Mouse (Mus musculus): ENCODE results near the gene Cmbl. TPM values are rescaled to one million over a fixed set of nuclear protein-coding genes. Genes with fewer than 3 reads are reported as not detected.

The Cmbl gene
- total and polyA plus RNA-seq, 2 experiments: 374 to 434 TPM

GRCm38 (mm10) chr15:31617261-31617660 is 52.1 kb downstream of the Cmbl start:
- H3K36me3 ChIP-seq (ENCODE audit: control insufficient read depth, insufficient read depth, low read length): peaks cover 21% of the 10 kb centered on the region
- no peak overlapping the region for H3K9ac ChIP-seq (ENCODE audit: low read depth, low read length)
- no peak overlapping the region for H3K4me3 ChIP-seq (ENCODE audit: insufficient read depth, low read depth, low read length)
- TF ChIP-seq CTCF (IDR thresholded peaks at IDR 0.05; ENCODE audit: low read depth, low read length) (no peak), POLR2A (IDR thresholded peaks at IDR 0.05; ENCODE audit: extremely low read depth, insufficient read depth, low read length) (no peak)
- no peak for DNase-seq (ENCODE audit: extremely low read depth, low read depth, low spot score)
- no peak overlapping the region for H3K27ac ChIP-seq (replicated peaks; ENCODE audit: insufficient read depth, low read depth, low read length)
- no peaks in the 10 kb centered on the region for H3K79me2 ChIP-seq (ENCODE audit: control insufficient read depth, insufficient read depth, low read length)
- H3K27me3 ChIP-seq (ENCODE audit: control insufficient read depth, insufficient read depth, low read length): no peaks in the 10 kb centered on the region
- WGBS: 96% methylated on average over 9 of the region's 9 CpGs
- H3K4me1 ChIP-seq (ENCODE audit: control insufficient read depth, insufficient read depth, low read length): no peaks in the 10 kb centered on the region; the same call in 1 of the 2 replicates

- peaks cover 21% of the 10 kb centered on the region for H3K36me3 ChIP-seq (ENCODE audit: control insufficient read depth, insufficient read depth, low read length)
- H3K4me1 ChIP-seq (ENCODE audit: control insufficient read depth, insufficient read depth, low read length): no peaks in the 10 kb centered on the region
- 96% methylated on average over 8 of the region's 8 CpGs for WGBS
- H3K27me3 ChIP-seq (ENCODE audit: control insufficient read depth, insufficient read depth, low read length): no peaks in the 10 kb centered on the region
- no peak overlapping the region for H3K4me3 ChIP-seq (ENCODE audit: insufficient read depth, low read depth, low read length)
- H3K9ac ChIP-seq (ENCODE audit: low read depth, low read length): no peak overlapping the region
- TF ChIP-seq POLR2A (IDR thresholded peaks at IDR 0.05; ENCODE audit: extremely low read depth, insufficient read depth, low read length) (no peak), CTCF (IDR thresholded peaks at IDR 0.05; ENCODE audit: low read depth, low read length) (no peak)
- H3K79me2 ChIP-seq (ENCODE audit: control insufficient read depth, insufficient read depth, low read length): no peaks in the 10 kb centered on the region
- H3K27ac ChIP-seq (replicated peaks; ENCODE audit: insufficient read depth, low read depth, low read length): no peak overlapping the region
- no peak for DNase-seq (ENCODE audit: extremely low read depth, low read depth, low spot score)
Measured at GRCm38 (mm10) chr15:31619521-31619920, 54.3 kb downstream of the Cmbl start.

- 75% methylated on average over 12 of the region's 12 CpGs for WGBS
- no peak overlapping the region for H3K27ac ChIP-seq (replicated peaks; ENCODE audit: insufficient read depth, low read depth, low read length)
- H3K36me3 ChIP-seq (ENCODE audit: control insufficient read depth, insufficient read depth, low read length): no peaks in the 10 kb centered on the region
- no peaks in the 10 kb centered on the region for H3K79me2 ChIP-seq (ENCODE audit: control insufficient read depth, insufficient read depth, low read length)
- DNase-seq (ENCODE audit: extremely low read depth, low read depth, low spot score): peak; percentile 9
- H3K4me3 ChIP-seq (ENCODE audit: insufficient read depth, low read depth, low read length): no peak overlapping the region
- H3K4me1 ChIP-seq (ENCODE audit: control insufficient read depth, insufficient read depth, low read length): no peaks in the 10 kb centered on the region
- no peak for TF ChIP-seq POLR2A (IDR thresholded peaks at IDR 0.05; ENCODE audit: extremely low read depth, insufficient read depth, low read length)
- TF ChIP-seq CTCF (IDR thresholded peaks at IDR 0.05; ENCODE audit: low read depth, low read length): no peak
- no peaks in the 10 kb centered on the region for H3K27me3 ChIP-seq (ENCODE audit: control insufficient read depth, insufficient read depth, low read length)
- no peak overlapping the region for H3K9ac ChIP-seq (ENCODE audit: low read depth, low read length)
Measured at GRCm38 (mm10) chr15:31627277-31628154, 62.3 kb downstream of the Cmbl start.

GRCm38 (mm10) chr15:31628180-31628579 is 63.0 kb downstream of the Cmbl start:
- DNase-seq (ENCODE audit: extremely low read depth, low read depth, low spot score): no peak
- no peak overlapping the region for H3K4me3 ChIP-seq (ENCODE audit: insufficient read depth, low read depth, low read length)
- TF ChIP-seq POLR2A (IDR thresholded peaks at IDR 0.05; ENCODE audit: extremely low read depth, insufficient read depth, low read length) (no peak), CTCF (IDR thresholded peaks at IDR 0.05; ENCODE audit: low read depth, low read length) (no peak)
- H3K36me3 ChIP-seq (ENCODE audit: control insufficient read depth, insufficient read depth, low read length): no peaks in the 10 kb centered on the region
- H3K27ac ChIP-seq (replicated peaks; ENCODE audit: insufficient read depth, low read depth, low read length): no peak overlapping the region
- 84% methylated on average over 10 of the region's 10 CpGs for WGBS
- H3K9ac ChIP-seq (ENCODE audit: low read depth, low read length): no peak overlapping the region
- H3K79me2 ChIP-seq (ENCODE audit: control insufficient read depth, insufficient read depth, low read length): no peaks in the 10 kb centered on the region
- no peaks in the 10 kb centered on the region for H3K4me1 ChIP-seq (ENCODE audit: control insufficient read depth, insufficient read depth, low read length)
- H3K27me3 ChIP-seq (ENCODE audit: control insufficient read depth, insufficient read depth, low read length): no peaks in the 10 kb centered on the region

- no peak for DNase-seq (ENCODE audit: extremely low read depth, low read depth, low spot score)
- Histone ChIP-seq H3K27ac (replicated peaks; ENCODE audit: insufficient read depth, low read depth, low read length) (no peak overlapping the region), H3K4me1 (ENCODE audit: control insufficient read depth, insufficient read depth, low read length) (no peaks in the 10 kb centered on the region), H3K4me3 (ENCODE audit: insufficient read depth, low read depth, low read length) (no peak overlapping the region), H3K79me2 (ENCODE audit: control insufficient read depth, insufficient read depth, low read length) (no peaks in the 10 kb centered on the region), H3K36me3 (ENCODE audit: control insufficient read depth, insufficient read depth, low read length) (no peaks in the 10 kb centered on the region), H3K9ac (ENCODE audit: low read depth, low read length) (no peak overlapping the region), H3K27me3 (ENCODE audit: control insufficient read depth, insufficient read depth, low read length) (no peaks in the 10 kb centered on the region)
- TF ChIP-seq CTCF (IDR thresholded peaks at IDR 0.05; ENCODE audit: low read depth, low read length) (no peak), POLR2A (IDR thresholded peaks at IDR 0.05; ENCODE audit: extremely low read depth, insufficient read depth, low read length) (no peak)
- 89% methylated on average over 3 of the region's 3 CpGs for WGBS
Measured at GRCm38 (mm10) chr15:31629556-31629955, 64.4 kb downstream of the Cmbl start.

GRCm38 (mm10) chr15:31631396-31631858 is 66.2 kb downstream of the Cmbl start:
- Histone ChIP-seq H3K36me3 (ENCODE audit: control insufficient read depth, insufficient read depth, low read length) (no peaks in the 10 kb centered on the region), H3K4me1 (ENCODE audit: control insufficient read depth, insufficient read depth, low read length) (no peaks in the 10 kb centered on the region), H3K27me3 (ENCODE audit: control insufficient read depth, insufficient read depth, low read length) (no peaks in the 10 kb centered on the region), H3K79me2 (ENCODE audit: control insufficient read depth, insufficient read depth, low read length) (no peaks in the 10 kb centered on the region), H3K9ac (ENCODE audit: low read depth, low read length) (no peak overlapping the region), H3K27ac (replicated peaks; ENCODE audit: insufficient read depth, low read depth, low read length) (no peak overlapping the region), H3K4me3 (ENCODE audit: insufficient read depth, low read depth, low read length) (no peak overlapping the region)
- TF ChIP-seq CTCF (IDR thresholded peaks at IDR 0.05; ENCODE audit: low read depth, low read length) (no peak), POLR2A (IDR thresholded peaks at IDR 0.05; ENCODE audit: extremely low read depth, insufficient read depth, low read length) (no peak)
- 92% methylated on average over 12 of the region's 12 CpGs for WGBS
- no peak for DNase-seq (ENCODE audit: extremely low read depth, low read depth, low spot score)
